Mouse (Mus musculus) olfactory bulb, adult 2 months (tissue): ENCODE measurements around the gene Ppil3. TPM values are rescaled to one million over a fixed set of nuclear protein-coding genes. Genes with fewer than 3 reads are reported as not detected.

Experiments
- H3K27ac ChIP-seq: fragments of 200-500 bp; 2 replicates; pipeline ENCODE4 v1.5.1; 2012; ENCODE audit warnings: low read depth, low read length; ENCODE audit not compliant: insufficient read depth
- H3K4me1 ChIP-seq: fragments of 200-500 bp; 2 replicates; pipeline ENCODE4 v1.6.1; 2012; ENCODE audit warnings: low read length; ENCODE audit not compliant: control insufficient read depth, insufficient read depth
- H3K4me3 ChIP-seq: fragments of 200-500 bp; 2 replicates; pipeline ENCODE4 v1.5.1; 2012; ENCODE audit warnings: mild to moderate bottlenecking, low read depth, low read length, moderate library complexity; ENCODE audit not compliant: insufficient read depth
- CTCF ChIP-seq: fragments of 200-500 bp; IDR thresholded peaks from 2 replicates; pipeline ENCODE4 v1.5.1; 2012; ENCODE audit warnings: low read depth, mild to moderate bottlenecking, low read length, moderate library complexity; ENCODE audit not compliant: insufficient read depth
- POLR2A ChIP-seq: fragments of 200-500 bp; IDR thresholded peaks from 2 replicates; pipeline ENCODE4 v1.6.1; 2012; ENCODE audit warnings: mild to moderate bottlenecking, low read depth, low read length, moderate library complexity; ENCODE audit not compliant: insufficient read depth
- WGBS: fragments of 180-500 bp; shearing (Covaris S2); methylation state at CpG from one replicate; pipeline ENCODE4 v1.1.7; 2018; 5-methylcytosine and 5-hydroxymethylcytosine counted together
- polyA plus RNA-seq: library from polyadenylated mRNA; stranded (reverse); fragments of >200 nt; gene quantifications from 2 replicates; pipeline ENCODE4 v1.2.4, GENCODE M21; 2012; ENCODE audit warnings: low replicate concordance; ENCODE audit not compliant: missing spikeins, insufficient read depth, insufficient read length

The Ppil3 gene
- polyA plus RNA-seq, 1 experiment, result not detected

DNA sequence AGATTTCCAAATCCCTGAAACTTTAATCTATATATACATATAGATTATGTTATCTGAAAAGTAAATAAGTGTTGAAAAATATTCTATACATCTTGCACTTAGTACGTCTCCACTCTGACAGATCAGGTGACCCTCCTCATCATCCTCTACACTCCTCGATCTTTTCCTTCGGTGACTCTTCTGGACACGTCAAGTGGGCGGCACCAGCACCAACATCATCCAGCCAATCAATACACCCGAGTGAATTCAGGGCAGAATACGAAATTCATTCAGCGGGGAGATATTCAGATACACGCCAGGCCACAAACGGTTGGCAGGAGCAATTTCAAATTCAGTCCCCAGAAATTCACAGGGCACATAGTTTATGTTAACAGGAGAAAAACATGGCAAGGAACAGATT is 25.3 kb downstream of the Ppil3 start:
- TF ChIP-seq CTCF, result no peak
- 31% methylated on average over 10 of the region's 10 CpGs for WGBS
- no peak overlapping the region for H3K4me3 ChIP-seq
- peaks cover 7% of the 10 kb centered on the region for H3K4me1 ChIP-seq
- no peak overlapping the region for H3K27ac ChIP-seq

DNA sequence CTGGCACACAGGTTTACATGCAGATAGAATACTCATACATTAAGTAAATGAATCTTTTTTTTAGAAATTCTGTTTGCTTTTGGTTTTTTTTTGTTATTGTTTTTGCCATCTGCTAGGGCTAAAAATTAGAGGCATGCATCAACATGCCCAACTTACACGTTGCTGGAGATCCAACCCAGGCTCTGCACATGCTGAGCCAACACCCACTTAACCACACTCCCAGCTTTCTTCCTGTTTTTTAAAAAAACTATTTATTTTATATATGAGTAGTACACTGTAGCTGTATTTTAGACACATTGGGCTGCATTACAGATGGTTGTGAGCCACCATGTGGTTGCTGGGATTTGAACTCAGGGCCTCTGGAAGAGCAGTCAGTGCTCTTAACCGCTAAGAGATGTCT is 29.2 kb downstream of the Ppil3 start:
- Histone ChIP-seq H3K27ac (no peak overlapping the region), H3K4me3 (no peak overlapping the region), H3K4me1 (no peaks in the 10 kb centered on the region; the same call in 1 of the 2 replicates)
- 61% methylated on average over 2 of the region's 2 CpGs for WGBS
- TF ChIP-seq CTCF, result no peak
- no peak for TF ChIP-seq POLR2A

DNA sequence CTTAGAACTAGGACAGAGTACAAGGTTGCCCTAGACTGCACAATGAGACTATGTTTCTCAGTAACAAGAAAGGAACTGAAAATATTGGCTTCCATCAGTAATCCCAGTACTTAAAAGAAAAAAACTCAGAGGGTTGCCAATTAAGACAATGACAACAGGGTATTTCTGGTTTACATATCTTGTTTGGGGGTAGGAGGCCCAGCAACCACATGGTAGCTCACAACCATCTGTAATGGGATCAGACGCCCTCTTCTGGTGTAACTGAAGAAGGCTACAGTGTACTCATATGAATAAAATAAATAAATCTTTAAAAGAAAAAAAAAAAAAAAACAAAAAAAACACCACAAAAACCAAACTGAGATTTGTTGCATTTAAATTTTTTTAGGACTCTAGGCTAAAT is 29.8 kb downstream of the Ppil3 start:
- 18% methylated on average over 1 of the region's 1 CpGs for WGBS
- TF ChIP-seq POLR2A, result no peak
- TF ChIP-seq CTCF, result no peak
- Histone ChIP-seq H3K4me3 (no peak overlapping the region), H3K27ac (no peak overlapping the region), H3K4me1 (no peaks in the 10 kb centered on the region; the same call in 1 of the 2 replicates)

DNA sequence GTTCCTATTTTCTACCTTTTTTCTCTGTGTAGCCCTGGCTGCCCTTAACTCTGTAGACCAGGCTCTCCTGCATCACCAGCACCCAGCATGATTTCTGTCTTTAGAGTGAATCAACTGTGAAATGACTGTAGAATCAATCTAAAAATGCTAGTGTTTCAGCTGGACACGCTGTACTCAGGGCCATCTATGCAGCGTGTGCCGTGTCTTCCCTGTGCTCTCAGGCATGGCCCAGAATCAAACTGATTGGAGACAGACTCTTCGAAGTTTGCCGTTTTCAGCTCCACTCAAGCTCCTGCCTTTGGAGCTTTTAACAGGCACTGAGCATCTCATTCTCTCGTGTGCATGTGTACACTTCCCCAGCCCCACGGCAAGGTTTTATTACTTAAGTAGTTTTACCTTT is 34.5 kb downstream of the Ppil3 start:
- H3K27ac ChIP-seq, result no peak overlapping the region
- no peak for TF ChIP-seq CTCF
- no peak for TF ChIP-seq POLR2A
- H3K4me3 ChIP-seq, result no peak overlapping the region
- H3K4me1 ChIP-seq, result no peaks in the 10 kb centered on the region
- WGBS, result 87% methylated on average over 7 of the region's 7 CpGs

DNA sequence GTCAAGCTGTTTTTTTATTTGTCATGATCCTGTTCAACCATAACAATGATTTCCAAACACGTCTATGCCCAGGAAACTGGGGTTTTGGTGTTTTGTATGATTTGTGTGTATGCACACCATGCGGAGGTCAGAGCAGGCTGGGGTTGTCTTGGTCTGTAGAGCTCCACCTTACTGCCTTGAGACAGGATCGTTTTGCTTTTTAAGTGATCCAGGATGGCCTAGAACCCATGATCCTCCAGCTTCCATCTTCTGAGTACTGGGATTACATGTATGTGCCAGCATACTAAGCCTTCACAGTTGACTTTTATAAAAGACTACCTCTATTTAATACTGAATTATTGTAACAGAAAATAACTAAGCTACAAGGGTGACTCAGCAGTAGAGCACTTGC is 35.1 kb downstream of the Ppil3 start:
- Histone ChIP-seq H3K27ac (no peak overlapping the region), H3K4me3 (no peak overlapping the region), H3K4me1 (no peaks in the 10 kb centered on the region)
- TF ChIP-seq CTCF, result no peak
- no peak for TF ChIP-seq POLR2A
- WGBS, result 77% methylated on average over 3 of the region's 3 CpGs

DNA sequence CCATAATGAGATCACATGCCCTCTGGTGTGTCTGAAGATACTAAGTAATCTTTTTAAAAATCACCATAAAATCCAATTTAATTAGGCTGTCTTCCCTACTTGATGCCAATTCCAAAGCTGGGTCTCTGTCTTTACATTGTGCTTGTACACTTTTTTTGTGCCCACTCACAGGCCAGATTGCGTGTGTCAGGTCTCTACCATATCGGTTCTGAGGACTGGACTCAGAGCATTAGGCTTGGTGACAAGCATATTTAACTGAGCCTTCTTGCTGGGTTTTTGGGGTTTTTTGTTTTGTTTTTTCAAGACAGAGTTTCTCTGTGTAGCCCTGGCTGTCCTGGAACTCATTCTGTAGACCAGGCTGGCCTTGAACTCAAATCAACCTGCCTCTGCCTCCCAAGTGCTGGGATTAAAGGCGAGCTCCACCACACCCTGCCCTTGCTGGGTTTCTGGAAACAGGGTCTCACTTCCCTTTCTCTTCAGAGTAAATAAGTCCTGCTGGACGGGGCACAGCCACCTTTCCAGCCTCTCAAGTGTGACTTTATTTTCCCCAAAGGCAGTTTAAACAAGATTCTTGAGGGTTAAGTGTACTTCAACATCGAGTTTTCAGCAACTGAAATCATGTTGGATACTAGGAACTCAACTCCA is 35.6 kb downstream of the Ppil3 start:
- 86% methylated on average over 5 of the region's 5 CpGs for WGBS
- Histone ChIP-seq H3K4me3 (no peak overlapping the region), H3K27ac (no peak overlapping the region), H3K4me1 (no peaks in the 10 kb centered on the region)
- TF ChIP-seq POLR2A (no peak), CTCF (no peak)

DNA sequence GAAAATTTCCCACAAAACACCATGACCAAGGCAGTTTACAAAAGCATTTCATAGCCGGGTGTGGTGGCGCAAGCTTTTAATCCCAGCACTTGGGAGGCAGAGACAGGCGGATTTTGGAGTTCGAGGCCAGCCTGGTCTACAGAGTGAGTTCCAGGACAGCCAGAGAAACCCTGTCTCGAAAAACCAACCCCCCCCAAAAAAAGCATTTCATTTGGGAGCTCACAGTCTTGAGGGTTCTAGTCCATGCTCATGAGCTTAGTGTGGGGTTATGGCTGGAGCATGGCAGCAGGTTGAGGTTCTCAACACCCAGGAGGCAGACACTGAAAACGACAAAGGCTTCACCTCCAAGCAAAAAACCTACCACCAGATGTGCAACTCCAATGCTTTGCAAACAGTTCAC is 37.1 kb downstream of the Ppil3 start:
- Histone ChIP-seq H3K4me1 (no peaks in the 10 kb centered on the region), H3K4me3 (no peak overlapping the region), H3K27ac (no peak overlapping the region)
- WGBS, result 83% methylated on average over 6 of the region's 6 CpGs
- no peak for TF ChIP-seq POLR2A
- no peak for TF ChIP-seq CTCF

DNA sequence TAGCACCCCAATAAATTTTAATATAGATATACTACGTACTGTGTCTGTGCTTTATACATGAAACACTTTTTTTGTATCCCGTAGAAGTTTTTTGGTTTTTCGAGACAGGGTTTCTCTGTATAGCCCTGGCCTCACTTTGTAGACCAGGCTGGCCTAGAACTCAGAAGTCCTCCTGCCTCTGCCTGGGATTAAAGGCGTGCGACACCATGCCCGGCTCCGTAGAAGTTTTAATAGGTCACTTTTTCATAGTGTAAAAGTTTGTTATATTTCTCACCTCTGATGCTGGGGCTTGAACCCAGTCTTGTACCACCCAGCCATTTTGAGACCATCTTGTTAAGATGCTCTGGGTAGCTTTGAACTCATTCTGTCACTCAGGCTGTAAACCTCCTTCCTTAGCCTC is 38.0 kb downstream of the Ppil3 start:
- H3K4me3 ChIP-seq, result no peak overlapping the region
- 95% methylated on average over 7 of the region's 7 CpGs for WGBS
- TF ChIP-seq CTCF (no peak), POLR2A (no peak)
- H3K4me1 ChIP-seq, result no peaks in the 10 kb centered on the region
- H3K27ac ChIP-seq, result no peak overlapping the region

DNA sequence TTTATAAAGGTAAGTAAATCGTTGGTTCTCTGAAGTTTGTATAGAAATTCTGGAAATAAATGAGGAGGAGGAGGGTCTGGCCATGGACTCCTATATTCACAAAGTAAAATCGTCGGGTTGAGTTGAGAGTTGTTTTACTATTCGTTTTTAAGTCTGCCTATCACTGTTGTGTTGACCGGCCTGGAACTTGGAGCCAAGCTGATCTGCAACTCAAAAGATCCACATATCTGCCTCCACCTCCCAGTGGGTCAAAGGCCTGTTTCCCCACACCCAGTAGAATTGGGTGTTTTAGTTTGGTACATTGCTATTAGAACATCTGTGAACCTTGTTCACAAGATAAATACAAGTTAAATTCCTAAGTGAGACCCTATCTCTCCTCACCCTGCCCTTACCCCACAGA is 41.5 kb downstream of the Ppil3 start:
- TF ChIP-seq POLR2A, result no peak
- no peak for TF ChIP-seq CTCF
- WGBS, result 89% methylated on average over 5 of the region's 5 CpGs
- Histone ChIP-seq H3K4me1 (no peaks in the 10 kb centered on the region), H3K4me3 (no peak overlapping the region), H3K27ac (no peak overlapping the region)

DNA sequence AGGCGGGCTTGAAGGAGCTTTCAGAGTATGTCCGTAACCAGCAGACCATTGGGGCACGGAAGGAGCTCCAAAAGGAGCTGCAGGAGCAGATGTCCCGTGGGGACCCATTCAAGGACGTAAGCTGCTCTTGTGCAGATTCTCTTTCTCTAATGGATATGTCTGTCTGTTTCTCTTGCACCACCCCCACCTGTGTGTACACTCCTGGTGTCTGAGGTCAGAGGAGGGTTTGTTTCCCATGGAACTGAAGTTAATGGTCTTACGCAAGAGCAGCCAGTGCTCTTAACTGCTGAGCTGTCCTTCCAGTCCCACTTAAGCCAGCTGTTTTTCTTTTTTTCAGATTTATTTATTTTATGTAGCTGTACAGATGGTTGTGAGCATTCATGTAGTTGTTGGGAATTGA is 43.9 kb downstream of the Ppil3 start:
- no peaks in the 10 kb centered on the region for H3K4me1 ChIP-seq
- TF ChIP-seq POLR2A, result no peak
- TF ChIP-seq CTCF, result no peak
- H3K4me3 ChIP-seq, result no peak overlapping the region
- H3K27ac ChIP-seq, result no peak overlapping the region
- WGBS, result 93% methylated on average over 6 of the region's 6 CpGs
